ENCODE assay signal across 19 mouse cellular contexts in the genomic region with DNA sequence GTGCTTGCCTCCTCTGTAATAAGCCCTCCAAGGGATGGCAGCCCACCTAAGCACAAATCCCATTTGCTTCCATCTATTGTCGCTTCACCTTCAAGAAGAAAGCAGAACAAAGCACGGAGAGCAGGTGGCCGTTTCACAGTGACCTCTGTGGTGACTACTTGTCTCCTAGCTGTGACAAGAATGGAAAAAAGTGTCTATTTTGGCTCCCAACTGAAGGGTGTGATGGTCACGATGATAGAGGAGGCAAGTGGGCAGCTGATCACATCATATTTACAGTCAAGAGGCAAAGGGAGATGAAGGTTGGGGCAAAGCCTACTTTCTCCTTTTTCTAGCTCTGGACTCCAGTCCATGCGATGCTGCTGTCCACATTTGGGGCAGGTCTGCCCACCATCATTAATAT. TPM values are rescaled to one million over a fixed set of nuclear protein-coding genes. Genes with fewer than 3 reads are reported as not detected.
"Had no signal": no experiment of that assay in that cellular context is flagged by ENCODE, and none has a peak within 500 bp of the region (broad histone marks: within the 10 kb centered on the region; RNA-seq: fewer than 3 reads in every experiment).

No protein-coding gene starts in this region.

- H3K4me2 ChIP-seq: liver, embryonic 15.5 days; lung, embryonic 14.5 days; midbrain, embryonic 13.5 days; neural tube, embryonic 13.5 days; neural tube, embryonic 15.5 days had no signal

- H3K27ac ChIP-seq: liver, embryonic 15.5 days; midbrain, embryonic 10.5 days; midbrain, embryonic 13.5 days; neural tube, embryonic 13.5 days; neural tube, embryonic 15.5 days had no signal

- H3K4me3 ChIP-seq: liver, embryonic 15.5 days; midbrain, embryonic 10.5 days; midbrain, embryonic 13.5 days; myocyte; neural tube, embryonic 13.5 days; neural tube, embryonic 15.5 days had no signal

- H3K9me3 ChIP-seq: liver, embryonic 15.5 days; neural tube, embryonic 13.5 days; neural tube, embryonic 15.5 days had no signal

- DNase-seq: liver, postnatal 0 days; lung, embryonic 14.5 days; lung, postnatal 10 days; lung, postnatal 4 days; retina, postnatal 1 day; right cerebral cortex, adult 18-20 months; right cerebral cortex, postnatal 25 days; right cerebral cortex, postnatal 4 days; spleen, adult 18-20 months; thymus, adult 18-20 months; thymus, postnatal 36 days had no signal

- H3K9ac ChIP-seq: liver, embryonic 15.5 days; liver, postnatal 0 days; lung, embryonic 14.5 days; midbrain, embryonic 13.5 days; neural tube, embryonic 13.5 days; neural tube, embryonic 15.5 days had no signal

- ATAC-seq: liver, postnatal 0 days; midbrain, embryonic 13.5 days; midbrain, embryonic 16.5 days had no signal

- H3K36me3 ChIP-seq: liver, embryonic 15.5 days; midbrain, embryonic 10.5 days; midbrain, embryonic 13.5 days; neural tube, embryonic 13.5 days; neural tube, embryonic 15.5 days had no signal

- H3K4me1 ChIP-seq: midbrain, embryonic 13.5 days; neural tube, embryonic 15.5 days had no signal

- H3K27me3 ChIP-seq: liver, embryonic 15.5 days; midbrain, embryonic 13.5 days; neural tube, embryonic 13.5 days; neural tube, embryonic 15.5 days had no signal

RNA-seq across cellular contexts. Expression of gene Ksr2, which starts 18.0 kb away (rescaled TPM):
- total RNA-seq: megakaryocyte-erythroid progenitor cell, adult 5-6 weeks had no signal
